Mouse (Mus musculus) heart, postnatal 0 days (tissue): ENCODE measurements around the gene Mlxipl.

Experiments used
- CTCF ChIP-seq: IDR thresholded peaks from 2 replicates; pipeline ENCODE4 v1.5.1; 2016; ENCODE audit warnings: antibody characterized with exemption, control low read depth, low read depth
- EP300 ChIP-seq: IDR thresholded peaks from 2 replicates; pipeline ENCODE4 v1.6.1; 2016; ENCODE audit warnings: antibody characterized with exemption, low read depth

DNA sequence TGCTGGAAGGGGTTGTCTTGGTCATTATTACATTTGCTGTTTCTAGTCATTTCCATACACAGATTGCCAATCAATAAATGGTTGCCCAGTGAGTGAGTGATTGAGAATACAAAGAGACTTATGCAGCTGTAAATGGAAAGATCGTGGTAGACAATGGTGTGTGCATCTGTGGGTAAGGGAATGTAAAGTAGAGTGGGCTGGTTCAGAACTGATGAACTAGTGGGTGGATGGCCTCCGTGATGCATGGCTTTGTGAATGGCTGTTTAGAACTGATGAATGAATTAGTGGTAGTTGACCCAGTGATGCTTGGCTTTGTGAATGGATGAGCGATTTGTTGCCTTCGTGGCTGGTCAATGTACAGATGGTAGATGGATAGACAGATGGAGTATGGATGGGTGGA lies 40.1 kb downstream of the Mlxipl start:
- TF ChIP-seq CTCF (no peak), EP300 (no peak)
